Comparison of ENCODE assay signal across 9 mouse cellular contexts in genomic region chr15:12667760-12668520, GRCm38 (mm10).
DNase-seq lines count a peak whose midpoint lies in the region; ATAC-seq and TF ChIP-seq lines count a peak whose summit lies in the region.
"Had no signal": no experiment of that assay in that cellular context is flagged by ENCODE, and none has a peak within 500 bp of the region (broad histone marks: within the 10 kb centered on the region; RNA-seq: fewer than 3 reads in every experiment).

No protein-coding gene starts in this region.

- no peak overlapping the region for H3K9ac ChIP-seq in embryonic facial prominence, embryonic 11.5 days (replicated peaks; ENCODE audit: low read length)
- no peak overlapping the region for H3K9ac ChIP-seq in lung, embryonic 15.5 days
- H3K9ac ChIP-seq in forebrain, embryonic 14.5 days (ENCODE audit: low read length) = no peak overlapping the region
- H3K9ac ChIP-seq: midbrain, embryonic 12.5 days had no signal

- peak overlapping the region; percentile 28 for H3K27ac ChIP-seq in gastrocnemius, adult 2 months
- H3K27ac ChIP-seq in embryonic facial prominence, embryonic 11.5 days (replicated peaks; ENCODE audit: low read depth, low read length) = no peak overlapping the region
- H3K27ac ChIP-seq in lung, embryonic 15.5 days = no peak overlapping the region
- H3K27ac ChIP-seq in forebrain, embryonic 14.5 days (ENCODE audit: low read depth, low read length) = no peak overlapping the region
- H3K27ac ChIP-seq: midbrain, embryonic 12.5 days had no signal

- no peak for DNase-seq in gastrocnemius, adult 2 months
- no peak for DNase-seq in gastrocnemius, adult 8-10 months (ENCODE audit: low spot score in 2 of 2)
- DNase-seq in A20 (ENCODE audit: low read depth, low spot score) (peak; percentile 68), adipocyte (ENCODE audit: low spot score) (no peak)
- DNase-seq in embryonic facial prominence, embryonic 11.5 days (ENCODE audit: low spot score) = peak; percentile 79
- no peak for DNase-seq in forebrain, embryonic 14.5 days (ENCODE audit: low spot score)
- no peak for DNase-seq in urinary bladder, adult 2 months (ENCODE audit: low spot score)

- intact Hi-C loops in gastrocnemius, adult 2 months (cut with DNase I) = no loop called here

- H3K4me2 ChIP-seq in embryonic facial prominence, embryonic 11.5 days (ENCODE audit: low read depth, low read length) = peak overlapping the region; percentile 11; the same call in 1 of the 2 replicates
- H3K4me2 ChIP-seq in lung, embryonic 15.5 days = peak overlapping the region; percentile 39
- H3K4me2 ChIP-seq in forebrain, embryonic 14.5 days (ENCODE audit: low read length) = no peak overlapping the region
- H3K4me2 ChIP-seq: midbrain, embryonic 12.5 days had no signal

- H3K36me3 ChIP-seq in embryonic facial prominence, embryonic 11.5 days (replicated peaks; ENCODE audit: control insufficient read depth, insufficient read depth, low read depth, low read length) = no peaks in the 10 kb centered on the region
- no peaks in the 10 kb centered on the region for H3K36me3 ChIP-seq in lung, embryonic 15.5 days
- H3K36me3 ChIP-seq in forebrain, embryonic 14.5 days (ENCODE audit: control insufficient read depth, insufficient read depth, low read length) = no peaks in the 10 kb centered on the region
- H3K36me3 ChIP-seq: midbrain, embryonic 12.5 days had no signal

- no peaks in the 10 kb centered on the region for H3K4me1 ChIP-seq in embryonic facial prominence, embryonic 11.5 days (ENCODE audit: control insufficient read depth, insufficient read depth, low read length)
- peaks cover 3% of the 10 kb centered on the region; the same call in 1 of the 2 replicates for H3K4me1 ChIP-seq in lung, embryonic 15.5 days
- H3K4me1 ChIP-seq in forebrain, embryonic 14.5 days (ENCODE audit: control insufficient read depth, insufficient read depth, low read length) = no peaks in the 10 kb centered on the region
- H3K4me1 ChIP-seq: midbrain, embryonic 12.5 days had no signal

- peak overlapping the region; percentile 64 for H3K4me3 ChIP-seq in gastrocnemius, adult 2 months
- H3K4me3 ChIP-seq in embryonic facial prominence, embryonic 11.5 days (ENCODE audit: low read depth, low read length) = no peak overlapping the region
- no peak overlapping the region for H3K4me3 ChIP-seq in lung, embryonic 15.5 days
- no peak overlapping the region for H3K4me3 ChIP-seq in forebrain, embryonic 14.5 days (ENCODE audit: low read depth, low read length)
- H3K4me3 ChIP-seq: midbrain, embryonic 12.5 days had no signal

- no peak for TF ChIP-seq CTCF in gastrocnemius, adult 2 months (IDR thresholded peaks at IDR 0.05)

- ATAC-seq in embryonic facial prominence, embryonic 11.5 days (replicated peaks; ENCODE audit: insufficient number of reproducible peaks, low FRiP score, low TSS enrichment, low read depth) = peak; percentile 92
- no peak for ATAC-seq in lung, embryonic 15.5 days (ENCODE audit: borderline replicate concordance, extremely low read depth, low FRiP score, low TSS enrichment)
- ATAC-seq in forebrain, embryonic 14.5 days = no peak

- 16% methylated on average over 21 of the region's 21 CpGs for WGBS in embryonic facial prominence, embryonic 11.5 days
- 37% methylated on average over 21 of the region's 21 CpGs for whole genome bisulfite sequencing in lung, embryonic 15.5 days
- WGBS in forebrain, embryonic 14.5 days = 52% methylated on average over 21 of the region's 21 CpGs

- no peaks in the 10 kb centered on the region for H3K27me3 ChIP-seq in embryonic facial prominence, embryonic 11.5 days (ENCODE audit: control insufficient read depth, insufficient read depth, low read length)
- H3K27me3 ChIP-seq in lung, embryonic 15.5 days = no peaks in the 10 kb centered on the region
- no peaks in the 10 kb centered on the region for H3K27me3 ChIP-seq in forebrain, embryonic 14.5 days (replicated peaks; ENCODE audit: control insufficient read depth, insufficient read depth, low read length)
- H3K27me3 ChIP-seq: midbrain, embryonic 12.5 days had no signal

- no peaks in the 10 kb centered on the region for H3K9me3 ChIP-seq in embryonic facial prominence, embryonic 11.5 days (replicated peaks; ENCODE audit: control insufficient read depth, low read length)
- no peaks in the 10 kb centered on the region for H3K9me3 ChIP-seq in lung, embryonic 15.5 days
- H3K9me3 ChIP-seq in forebrain, embryonic 14.5 days (replicated peaks; ENCODE audit: control insufficient read depth, low read length) = no peaks in the 10 kb centered on the region
- H3K9me3 ChIP-seq: midbrain, embryonic 12.5 days had no signal

Comparison
In these comparisons a context has a peak if more than half of its experiments do, and no peak if none do; other contexts are left out.
1. DNase-seq: peak in A20 (single experiment) and embryonic facial prominence, embryonic 11.5 days (single experiment); none in gastrocnemius, adult 2 months (single experiment), gastrocnemius, adult 8-10 months (0 of 2), adipocyte (single experiment), forebrain, embryonic 14.5 days (single experiment) and urinary bladder, adult 2 months (single experiment).